Mouse (Mus musculus) heart, embryonic 11.5 days (tissue): ENCODE data around the gene Olfr615. TPM values are rescaled to one million over a fixed set of nuclear protein-coding genes. Genes with fewer than 3 reads are reported as not detected.

Source experiments
- ATAC-seq: fragments of 200-750 bp; cut with Nextera tagmentation; replicated peaks from 2 replicates; pipeline ENCODE4 v1.8.0; 2017; ENCODE audit warnings: moderate library complexity; ENCODE audit not compliant: insufficient number of reproducible peaks, low FRiP score, low TSS enrichment
- H3K27ac ChIP-seq: fragments of 300-500 bp; sonication (generic); 2 replicates; pipeline ENCODE4 v1.5.1; 2014; ENCODE audit warnings: mild to moderate bottlenecking, low read depth, low read length
- H3K27me3 ChIP-seq: fragments of 300-500 bp; sonication (generic); 2 replicates; pipeline ENCODE4 v1.6.1; 2014; ENCODE audit warnings: mild to moderate bottlenecking, low read length, mixed read lengths; ENCODE audit not compliant: control insufficient read depth, insufficient read depth
- H3K36me3 ChIP-seq: fragments of 300-500 bp; sonication (generic); 2 replicates; pipeline ENCODE4 v1.6.1; 2014; ENCODE audit warnings: mild to moderate bottlenecking, low read length, moderate library complexity, mixed read lengths; ENCODE audit not compliant: control insufficient read depth, insufficient read depth
- H3K4me1 ChIP-seq: fragments of 300-500 bp; sonication (generic); 2 replicates; pipeline ENCODE4 v1.6.1; 2014; ENCODE audit warnings: low read length; ENCODE audit not compliant: control insufficient read depth, insufficient read depth
- H3K4me2 ChIP-seq: fragments of 300-500 bp; sonication (generic); 2 replicates; pipeline ENCODE4 v1.6.1; 2014; ENCODE audit warnings: mild to moderate bottlenecking, moderate library complexity
- H3K4me3 ChIP-seq: fragments of 300-500 bp; sonication (generic); 2 replicates; pipeline ENCODE4 v1.5.1; 2014; ENCODE audit warnings: low read depth, low read length
- H3K9ac ChIP-seq: fragments of 300-500 bp; sonication (generic); 2 replicates; pipeline ENCODE4 v1.6.1; 2014; ENCODE audit warnings: mild to moderate bottlenecking, low read depth, low read length, moderate library complexity
- H3K9me3 ChIP-seq: fragments of 300-500 bp; sonication (generic); replicated peaks from 2 replicates; pipeline ENCODE4 v1.6.1; 2016; ENCODE audit warnings: low read length; ENCODE audit not compliant: control insufficient read depth
- WGBS: fragments of 180-500 bp; shearing (Covaris S2); extraction: QIAGEN DNeasy Blood & Tissue Kit; methylation state at CpG from one replicate; pipeline ENCODE4 v1.1.7; 2014; ENCODE audit not compliant: insufficient replicate concordance; 5-methylcytosine and 5-hydroxymethylcytosine counted together
- microRNA-seq: library from miRNA; unstranded; fragments of <30 nt; microRNA quantifications from one replicate; pipeline ENCODE4, GENCODE M21; 2016; ENCODE audit warnings: borderline number of aligned reads
- polyA plus RNA-seq: library from polyadenylated mRNA; unstranded; fragments of >200 nt; fragmentation: Nextera tagmentation; extraction: Ambion mirVana; gene quantifications from 2 replicates; pipeline ENCODE4 v1.2.1, GENCODE M21; 2014

Gene Olfr615
- polyA plus RNA-seq, 1 experiment from 2014 or later: not detected

- H3K4me3 ChIP-seq: no peak overlapping the region
- H3K9ac ChIP-seq: no peak overlapping the region
- no peaks in the 10 kb centered on the region for H3K4me1 ChIP-seq
- no peak for ATAC-seq
- no peaks in the 10 kb centered on the region for H3K27me3 ChIP-seq
- no peaks in the 10 kb centered on the region for H3K9me3 ChIP-seq
- H3K36me3 ChIP-seq: no peaks in the 10 kb centered on the region
- no peak overlapping the region for H3K27ac ChIP-seq
- WGBS: 69% methylated on average over 2 of the region's 2 CpGs
- H3K4me2 ChIP-seq: no peak overlapping the region
Measured at GRCm38 (mm10) chr7:103607425-103607824, 51.5 kb downstream of the Olfr615 start.

- Histone ChIP-seq H3K4me2 (no peak within 1 kb of the TSS), H3K9ac (no peak within 1 kb of the TSS), H3K4me3 (no peak within 1 kb of the TSS), H3K27ac (no peak within 1 kb of the TSS), H3K9me3 (no peaks in the 10 kb centered on the region), H3K4me1 (no peaks in the 10 kb centered on the region), H3K36me3 (no peaks in the 10 kb centered on the region), H3K27me3 (no peaks in the 10 kb centered on the region)
- WGBS: 66% methylated on average over 2 of the region's 2 CpGs
- no peak for ATAC-seq
Measured at GRCm38 (mm10) chr7:103612434-103612833, 56.6 kb downstream of the Olfr615 start, which contains the start of gene Olfr620. Gene Olfr620, minus strand, starts transcription at chr7:103612534.

Small RNAs within 50 kb of the gene (microRNA-seq; reads per million reads assigned to microRNA genes)
- not detected for gene Gm26506

Other genes starting within 250 kb of the Olfr615 start
- not detected in 2 replicates for gene Olfr597, start 239.8 kb upstream of the Olfr615 start, polyA plus RNA-seq
- gene Olfr598, start 232.5 kb upstream of the Olfr615 start, polyA plus RNA-seq: not detected in 2 replicates
- not detected in 2 replicates for gene Olfr599, start 220.2 kb upstream of the Olfr615 start, polyA plus RNA-seq
- gene Olfr600, start 206.4 kb upstream of the Olfr615 start, polyA plus RNA-seq: not detected in 2 replicates
- not detected in 2 replicates for gene Olfr601, start 193.4 kb upstream of the Olfr615 start, polyA plus RNA-seq
- gene Olfr603, start 169.9 kb upstream of the Olfr615 start, polyA plus RNA-seq: not detected in 2 replicates
- not detected in 2 replicates for gene Usp17lc, start 141.0 kb upstream of the Olfr615 start, polyA plus RNA-seq
- not detected in 2 replicates for gene Olfr605, start 110.6 kb upstream of the Olfr615 start, polyA plus RNA-seq
- gene Olfr606, start 107.0 kb upstream of the Olfr615 start, polyA plus RNA-seq: not detected in 2 replicates
- not detected in 2 replicates for gene Olfr607, start 91.9 kb upstream of the Olfr615 start, polyA plus RNA-seq
- gene Olfr608, start 86.2 kb upstream of the Olfr615 start, polyA plus RNA-seq: not detected in 2 replicates
- not detected in 2 replicates for gene Olfr609, start 58.0 kb upstream of the Olfr615 start, polyA plus RNA-seq
- not detected in 2 replicates for gene Olfr610, start 44.0 kb upstream of the Olfr615 start, polyA plus RNA-seq
- not detected in 2 replicates for gene Olfr611, start 35.2 kb upstream of the Olfr615 start, polyA plus RNA-seq
- gene Olfr612, start 13.4 kb upstream of the Olfr615 start, polyA plus RNA-seq: not detected in 2 replicates
- gene Olfr613, start 8.0 kb upstream of the Olfr615 start, polyA plus RNA-seq: not detected in 2 replicates
- gene Olfr616, start 13.1 kb downstream of the Olfr615 start, polyA plus RNA-seq: not detected in 2 replicates
- not detected in 2 replicates for gene Olfr617, start 17.0 kb downstream of the Olfr615 start, polyA plus RNA-seq
- gene Olfr618, start 34.0 kb downstream of the Olfr615 start, polyA plus RNA-seq: not detected in 2 replicates
- gene Olfr619, start 44.5 kb downstream of the Olfr615 start, polyA plus RNA-seq: not detected in 2 replicates
- gene Olfr620, start 56.5 kb downstream of the Olfr615 start, polyA plus RNA-seq: not detected in 2 replicates
- gene Olfr622, start 86.6 kb downstream of the Olfr615 start, polyA plus RNA-seq: not detected in 2 replicates
- not detected in 2 replicates for gene Olfr623, start 107.6 kb downstream of the Olfr615 start, polyA plus RNA-seq
- 0.03 TPM in 1 of 2 replicates, not detected in the other for gene Olfr624, start 115.1 kb downstream of the Olfr615 start, polyA plus RNA-seq
- not detected in 2 replicates for gene Olfr625-ps1, start 126.6 kb downstream of the Olfr615 start, polyA plus RNA-seq
- not detected in 2 replicates for gene Olfr243, start 158.6 kb downstream of the Olfr615 start, polyA plus RNA-seq
- gene Olfr628, start 174.3 kb downstream of the Olfr615 start, polyA plus RNA-seq: not detected in 2 replicates
- gene Olfr629, start 188.9 kb downstream of the Olfr615 start, polyA plus RNA-seq: not detected in 2 replicates
- gene Olfr630, start 201.3 kb downstream of the Olfr615 start, polyA plus RNA-seq: 0.07 TPM in 1 of 2 replicates, not detected in the other
- gene Olfr69, start 215.5 kb downstream of the Olfr615 start, polyA plus RNA-seq: not detected in 2 replicates
- gene Olfr68, start 223.6 kb downstream of the Olfr615 start, polyA plus RNA-seq: not detected in 2 replicates
- 0.08 TPM in 1 of 2 replicates, not detected in the other for gene Olfr67, start 235.7 kb downstream of the Olfr615 start, polyA plus RNA-seq